Mouse (Mus musculus) lung, adult 18-20 months (tissue): ENCODE results near the gene Slc17a9.
A peak's percentile ranks its signal among the peaks of the same experiment; 100 is the strongest.
"Not testable (repeated sequence)": the region's sequence is repeated elsewhere in the genome, so short reads cannot be mapped to it uniquely, and the experiment has no call there.

Experiments used
- DNase-seq, 2 experiments: peaks; one replicate each; pipeline ENCODE4 v3.0.0; 2022; ENCODE audit warnings: mixed read lengths in 2 of 2

Slc17a9 gene

DNA sequence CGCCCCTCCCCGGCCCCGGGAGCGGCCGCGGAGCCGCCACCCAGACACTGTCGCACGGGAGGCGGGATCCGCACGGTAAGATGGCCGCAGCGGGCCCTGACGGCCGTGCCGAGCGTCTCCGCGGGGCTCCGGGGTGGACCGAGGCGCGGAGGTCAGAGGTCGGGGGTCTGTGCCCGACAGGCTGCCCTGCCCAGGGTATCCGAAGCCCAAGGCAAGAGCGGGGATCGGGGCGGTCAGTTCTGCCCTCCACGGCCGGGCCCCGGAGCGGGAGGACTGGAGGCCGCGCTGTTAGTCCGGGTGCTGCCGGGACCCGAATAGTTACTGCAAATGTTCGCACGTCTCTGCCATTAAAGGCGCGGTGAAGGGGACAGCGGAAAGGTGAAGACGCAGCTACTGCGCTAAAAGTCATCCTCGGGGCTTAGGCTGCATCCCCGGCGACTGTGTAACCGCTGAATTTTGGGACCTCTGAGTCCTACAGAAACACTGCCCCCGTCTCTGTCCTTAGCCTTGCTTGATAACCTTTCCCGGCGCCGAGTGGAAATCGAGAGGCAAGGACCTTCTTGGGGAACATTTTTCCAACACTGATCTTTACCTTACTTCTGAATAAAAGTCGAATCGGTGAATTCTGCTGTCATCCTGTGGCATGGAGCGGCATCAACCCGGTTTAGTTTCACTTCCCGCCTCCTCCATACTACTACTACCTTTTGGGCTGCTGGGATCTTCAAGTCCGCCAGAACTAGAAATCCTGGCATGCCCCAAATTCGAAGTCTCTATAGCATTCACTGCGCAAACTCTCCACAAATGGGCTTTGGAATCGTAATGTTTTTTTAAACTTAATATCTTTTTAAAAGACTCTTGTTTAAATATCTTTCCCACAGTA is 14.5 kb upstream of the Slc17a9 start:
- no peak for DNase-seq

DNA sequence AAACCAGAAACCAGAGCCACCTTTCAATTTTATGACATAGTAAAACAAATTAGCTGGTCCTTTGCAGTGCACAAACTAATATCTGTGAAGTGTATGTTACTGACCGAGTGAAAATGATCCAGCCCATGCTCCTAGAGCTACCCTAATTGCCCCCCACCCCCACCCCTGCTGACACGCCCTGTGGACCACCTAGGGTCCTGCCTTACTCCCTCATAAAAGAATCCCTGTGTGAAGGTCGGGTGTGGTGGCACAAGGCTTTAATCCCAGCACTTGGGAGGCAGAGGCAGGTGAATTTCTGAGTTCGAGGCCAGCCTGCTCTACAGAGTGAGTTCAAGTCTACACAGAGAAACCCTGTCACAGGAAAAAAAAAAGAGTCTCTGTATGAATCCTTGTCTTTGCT is 13.5 kb upstream of the Slc17a9 start:
- no peak for DNase-seq

DNA sequence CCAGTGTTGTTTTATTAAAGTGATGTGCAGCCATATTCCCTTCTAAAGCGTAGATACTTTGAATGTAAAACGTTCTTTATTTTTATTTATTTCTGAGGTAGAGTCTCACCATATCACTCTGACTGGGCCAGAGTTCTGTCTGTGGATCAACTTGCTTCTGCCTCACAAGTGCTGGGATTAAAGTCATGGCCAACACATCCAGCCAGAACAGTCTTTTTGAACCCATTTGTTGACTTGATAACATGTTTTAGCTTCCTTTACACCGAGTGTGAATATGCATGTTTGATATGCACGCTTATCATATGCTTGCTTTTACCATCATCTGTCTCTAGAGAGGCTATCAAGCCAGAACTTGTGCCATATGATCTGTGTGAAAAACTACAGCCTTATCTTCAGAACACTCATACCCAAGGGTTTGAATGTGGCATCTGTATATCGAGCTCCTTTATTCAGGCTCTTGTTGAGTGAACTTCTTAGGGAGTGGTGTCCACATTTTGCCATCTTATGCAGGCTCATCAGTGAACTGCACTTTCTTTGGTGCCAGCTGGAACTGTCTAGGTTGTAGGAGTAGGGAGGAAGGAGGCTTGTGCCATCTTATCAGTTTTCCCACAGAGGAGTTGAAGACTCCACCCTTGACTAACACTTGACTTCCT is 12.9 kb upstream of the Slc17a9 start:
- no peak for DNase-seq

DNA sequence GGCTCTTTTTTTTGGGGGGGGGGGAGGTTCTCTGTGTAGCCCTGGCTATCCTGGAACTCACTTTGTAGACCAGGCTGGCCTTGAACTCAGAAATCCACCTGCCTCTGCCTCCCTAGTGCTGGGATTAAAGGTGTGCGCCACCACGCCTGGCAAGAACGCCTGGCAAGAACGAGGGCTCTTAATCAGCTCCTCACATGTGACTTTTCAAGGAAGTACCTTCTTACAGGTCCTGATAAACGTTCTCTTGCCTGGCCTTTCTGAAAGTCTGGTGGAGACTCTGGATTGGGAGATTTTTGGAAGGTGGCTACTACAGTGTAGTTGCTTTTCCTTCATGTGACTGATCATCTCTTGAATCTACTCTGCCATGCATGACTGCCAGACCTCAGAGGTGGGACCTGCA is 2.3 kb upstream of the Slc17a9 start:
- DNase-seq, result not testable (repeated sequence)

DNA sequence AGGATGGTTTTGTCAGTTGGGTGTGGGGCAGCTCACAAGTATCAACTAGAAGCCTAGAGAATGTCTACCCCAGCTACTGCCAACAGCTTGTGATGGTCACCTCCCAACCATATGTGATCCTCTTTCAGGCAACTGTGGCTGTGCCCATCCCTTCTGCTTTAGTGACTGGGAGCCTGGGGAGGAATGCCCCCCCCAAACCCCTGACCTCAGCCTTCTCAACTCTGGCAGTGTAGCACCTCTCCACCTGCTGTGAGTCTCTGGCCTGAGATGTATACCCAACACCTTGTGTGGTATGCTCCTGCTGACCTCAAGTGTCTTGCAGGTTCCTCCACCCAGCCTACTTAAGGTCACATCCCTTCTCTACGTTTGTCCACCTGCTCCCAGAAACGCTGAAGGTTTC is 1.2 kb upstream of the Slc17a9 start:
- no peak for DNase-seq

DNA sequence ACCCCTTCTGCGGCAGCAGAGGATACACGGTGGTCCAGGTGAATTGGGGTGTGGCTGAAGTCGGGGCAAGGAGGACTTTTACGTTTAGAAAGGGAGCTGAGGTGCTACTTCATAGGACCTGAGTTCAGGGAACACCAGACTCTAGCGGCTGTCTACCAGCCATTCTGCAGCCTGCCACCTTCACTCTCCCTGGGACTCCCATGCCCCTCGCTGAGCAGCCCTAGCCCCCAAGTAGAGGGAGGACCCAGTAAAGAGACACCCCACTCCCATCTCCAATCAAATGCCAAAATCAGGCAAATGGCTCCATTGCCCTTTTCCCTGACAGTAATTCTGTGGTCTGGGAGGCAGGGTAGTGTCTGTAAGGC is 333 bp downstream of the Slc17a9 start:
- DNase-seq, result no peak

DNA sequence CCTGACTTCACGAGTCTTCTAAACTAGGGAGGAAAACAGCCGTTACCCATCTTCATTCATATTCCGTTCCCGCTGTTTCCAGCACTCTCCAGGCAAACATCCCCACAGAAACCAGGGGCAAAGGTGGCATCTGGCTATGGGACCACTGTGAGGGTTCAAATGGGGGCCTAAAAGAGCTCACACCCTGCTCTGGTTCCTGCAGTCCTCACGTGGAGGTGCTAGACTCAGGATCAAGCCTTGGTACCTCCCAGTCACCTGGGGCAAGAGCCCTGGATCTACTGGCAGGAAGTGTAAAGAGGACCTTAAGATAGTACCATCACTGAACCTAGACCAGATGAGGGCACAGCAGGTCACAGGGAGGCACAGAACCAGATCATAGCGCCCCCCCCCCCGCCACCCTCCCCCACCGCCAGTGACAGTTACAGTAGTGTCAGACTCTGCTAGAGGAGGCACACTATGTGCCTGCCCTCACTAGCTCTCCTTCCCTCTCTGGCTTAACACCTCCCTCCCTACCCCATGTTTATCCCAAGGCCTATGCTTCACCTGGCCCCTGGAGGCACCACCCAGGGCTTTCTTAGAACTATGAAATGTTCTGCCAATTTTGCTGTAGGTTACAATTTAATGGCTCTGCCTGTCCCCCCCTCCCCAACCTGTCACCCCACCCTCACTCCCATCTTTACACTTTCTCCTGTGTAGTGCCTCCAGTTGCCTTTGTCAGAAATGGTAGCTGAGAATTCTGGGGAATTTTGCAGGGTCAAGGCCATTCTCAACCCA is 980 bp downstream of the Slc17a9 start:
- DNase-seq, result no peak

DNA sequence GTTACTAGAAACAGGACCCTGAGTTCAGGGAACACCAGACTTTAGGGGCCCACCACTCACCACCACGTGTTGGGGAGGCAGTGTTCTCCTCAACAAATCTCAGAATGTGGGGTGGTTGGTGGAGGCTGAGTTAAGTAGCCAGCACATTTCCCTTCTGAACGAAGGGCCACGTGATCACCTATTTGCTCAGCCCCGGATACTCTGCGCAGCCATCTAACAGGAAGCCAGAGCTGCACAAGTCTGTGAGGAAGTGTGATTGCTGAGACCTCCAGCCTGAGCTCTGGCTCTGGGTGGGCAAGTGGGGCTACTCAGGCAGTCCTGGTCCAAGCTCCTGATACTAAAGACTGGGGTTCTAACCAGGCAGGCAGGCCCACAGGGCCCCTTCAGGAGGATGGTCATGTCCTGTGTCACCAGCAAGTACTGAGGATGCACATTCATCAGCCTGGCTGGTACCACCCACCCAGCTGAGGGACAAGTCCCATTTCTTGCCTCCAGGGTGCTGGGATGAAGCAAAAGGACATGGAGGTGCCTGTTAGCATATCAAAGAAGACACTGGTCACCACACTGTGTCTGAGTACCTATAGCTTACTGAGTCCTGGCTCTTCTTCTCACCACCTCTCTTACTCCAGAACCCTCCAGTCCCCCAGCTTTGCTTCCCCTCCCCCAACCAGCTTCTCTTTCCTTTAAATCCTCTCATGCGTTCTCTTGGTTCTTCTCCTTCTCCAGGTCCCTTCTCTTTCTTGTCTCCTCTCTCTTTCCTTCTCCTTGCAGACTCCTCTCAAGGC is 1.8 kb downstream of the Slc17a9 start:
- peak in 1 of 2 experiments; percentile 56 for DNase-seq

DNA sequence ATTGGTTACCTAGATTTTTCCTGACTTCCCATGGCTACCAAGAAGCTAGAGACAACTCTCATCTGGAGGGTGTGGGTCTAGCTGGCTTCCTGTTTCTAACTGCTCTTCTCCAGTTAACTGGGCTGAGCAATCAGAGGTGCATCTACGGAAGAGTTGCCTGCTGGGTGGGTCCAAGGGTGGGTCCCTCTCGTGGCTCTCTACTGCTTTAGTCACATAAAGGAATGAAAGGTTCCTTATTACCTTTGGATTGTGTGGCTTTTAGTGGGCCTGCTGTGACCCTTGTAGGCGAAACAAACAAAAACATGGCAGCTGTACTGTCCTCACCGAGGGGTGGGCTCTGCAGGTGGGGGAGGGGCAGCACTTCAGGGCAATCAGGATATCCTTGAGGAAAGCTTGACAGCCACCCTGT is 2.6 kb downstream of the Slc17a9 start:
- DNase-seq, result no peak

DNA sequence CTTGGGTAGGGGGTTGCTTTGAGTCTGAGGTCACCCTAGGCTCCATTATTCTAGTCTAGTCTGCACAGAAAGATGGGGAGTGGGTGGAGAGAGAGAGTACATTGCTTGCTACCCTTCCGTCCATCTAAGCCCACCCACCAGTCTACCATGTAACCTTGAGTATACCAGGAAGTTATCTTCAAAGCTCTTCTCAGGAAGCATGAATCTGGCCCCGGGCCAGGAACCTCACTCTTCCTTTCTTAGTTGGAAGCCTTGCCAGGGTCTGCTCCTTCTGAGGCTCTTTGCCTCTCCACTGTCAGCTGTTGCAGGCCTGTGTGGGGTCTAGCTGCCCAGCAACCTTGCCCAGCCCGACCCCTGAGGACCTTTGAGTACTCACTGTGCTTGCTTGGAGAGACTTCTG is 6.0 kb downstream of the Slc17a9 start:
- no peak for DNase-seq

DNA sequence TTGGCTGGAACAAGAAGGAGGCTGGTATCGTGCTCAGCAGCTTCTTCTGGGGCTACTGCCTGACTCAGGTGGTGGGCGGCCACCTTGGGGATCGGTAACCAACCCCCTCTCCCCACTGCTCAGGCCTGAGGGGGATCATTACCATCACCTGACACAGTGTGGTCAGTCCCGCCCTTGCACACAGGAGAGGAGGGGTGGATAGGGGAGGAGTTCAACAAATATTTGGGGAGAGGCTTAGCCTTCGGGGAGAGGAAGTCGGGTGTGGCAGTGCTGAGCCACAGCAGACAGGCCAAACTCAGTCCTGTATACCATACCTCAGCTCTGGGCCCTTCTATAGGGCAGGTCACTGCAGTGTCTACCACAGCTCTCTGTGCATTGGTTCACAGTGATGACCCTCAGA is 6.9 kb downstream of the Slc17a9 start:
- DNase-seq, result no peak

DNA sequence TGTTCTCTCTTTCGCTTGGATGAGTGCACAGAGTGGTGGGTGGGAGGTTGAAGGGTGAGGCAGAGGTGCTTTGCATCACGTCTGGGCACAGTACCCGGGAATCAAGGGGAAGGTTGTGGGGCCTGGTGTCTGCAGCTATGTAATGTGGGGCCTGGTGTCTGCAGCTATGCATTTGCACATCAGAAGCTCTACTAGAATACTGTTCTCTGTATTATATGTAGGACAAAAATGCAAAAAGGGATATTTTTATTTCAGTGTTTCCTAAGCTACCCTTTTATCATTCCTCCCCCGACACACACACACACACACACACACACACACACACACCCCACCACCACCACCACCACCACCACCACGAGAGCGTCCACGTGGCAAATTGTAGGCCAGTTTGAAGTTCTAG is 10.2 kb downstream of the Slc17a9 start:
- DNase-seq, result no peak

DNA sequence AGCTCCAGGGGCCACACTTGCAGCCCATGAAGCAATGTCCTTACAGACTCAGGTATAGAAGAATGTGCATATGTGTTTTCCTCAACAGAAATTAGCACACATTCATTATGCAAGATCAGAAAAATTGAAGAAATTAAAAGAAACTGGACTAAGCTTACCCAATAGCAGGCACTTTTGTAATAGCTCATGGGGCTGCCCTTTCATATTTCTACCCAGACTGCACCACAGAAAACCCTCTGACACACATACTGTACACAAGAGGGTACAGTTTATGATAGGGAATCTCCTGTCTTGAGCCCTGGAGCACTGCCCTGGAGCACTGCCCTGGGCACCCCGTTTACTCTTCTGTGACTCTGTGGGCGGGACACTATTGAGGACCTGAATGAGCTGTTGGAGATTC is 12.9 kb downstream of the Slc17a9 start:
- DNase-seq, result no peak

DNA sequence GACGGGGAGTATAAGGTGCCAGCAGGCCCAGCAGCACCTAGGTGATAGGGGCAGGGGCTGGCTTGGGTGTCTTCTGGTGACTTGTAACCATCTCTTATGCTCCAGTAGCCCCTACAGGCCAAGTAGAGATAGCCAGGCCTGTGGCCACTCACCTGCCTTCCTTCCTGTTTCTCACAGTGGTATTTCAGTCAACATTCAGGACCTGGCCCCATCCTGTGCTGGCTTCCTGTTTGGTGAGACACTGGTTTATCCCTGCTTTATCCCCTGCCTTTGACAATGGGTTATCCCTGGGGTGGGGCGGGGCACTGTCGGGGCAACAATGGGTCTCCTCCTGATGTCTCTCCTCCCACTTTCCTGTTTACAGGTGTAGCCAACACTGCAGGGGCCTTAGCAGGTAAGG is 15.3 kb downstream of the Slc17a9 start:
- DNase-seq, result no peak

DNA sequence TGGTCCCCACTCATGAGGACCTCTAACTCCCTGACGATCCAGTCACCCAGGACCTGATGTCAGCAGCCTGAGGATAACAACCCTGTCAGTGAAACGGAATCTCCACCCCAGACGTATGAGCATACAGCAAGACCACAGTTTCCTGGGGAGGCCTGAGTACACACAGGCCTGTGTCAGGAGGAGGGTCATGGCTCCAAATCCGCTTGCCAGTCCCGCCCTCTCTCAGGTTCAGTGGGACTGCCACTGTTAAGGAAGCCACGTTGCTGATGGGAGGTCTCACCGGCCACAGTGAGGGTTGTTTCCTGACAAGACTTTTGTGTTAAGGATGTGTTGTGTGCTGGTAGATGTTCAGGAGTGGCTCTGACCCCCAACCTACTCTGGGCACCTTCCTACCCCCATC is 16.4 kb downstream of the Slc17a9 start:
- no peak for DNase-seq

DNA sequence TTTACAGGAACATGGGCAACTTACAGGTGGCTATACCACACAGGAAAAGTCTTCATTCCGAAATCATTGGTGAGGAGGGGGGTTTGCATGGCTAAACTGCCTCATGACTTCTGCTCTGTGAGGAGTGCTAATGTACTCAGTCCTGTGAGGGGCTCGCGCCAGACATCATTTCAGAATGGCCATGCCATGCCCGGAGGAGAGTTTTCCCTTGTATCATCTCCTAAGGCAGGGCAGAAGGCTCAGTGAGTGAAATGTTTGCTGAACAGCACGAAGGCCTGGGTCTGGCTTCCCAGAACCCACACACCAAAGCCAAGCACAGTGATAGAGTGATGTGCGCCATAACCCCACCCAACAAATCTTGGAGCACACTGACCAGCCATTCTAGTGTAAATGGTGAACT is 17.8 kb downstream of the Slc17a9 start:
- no peak for DNase-seq

DNA sequence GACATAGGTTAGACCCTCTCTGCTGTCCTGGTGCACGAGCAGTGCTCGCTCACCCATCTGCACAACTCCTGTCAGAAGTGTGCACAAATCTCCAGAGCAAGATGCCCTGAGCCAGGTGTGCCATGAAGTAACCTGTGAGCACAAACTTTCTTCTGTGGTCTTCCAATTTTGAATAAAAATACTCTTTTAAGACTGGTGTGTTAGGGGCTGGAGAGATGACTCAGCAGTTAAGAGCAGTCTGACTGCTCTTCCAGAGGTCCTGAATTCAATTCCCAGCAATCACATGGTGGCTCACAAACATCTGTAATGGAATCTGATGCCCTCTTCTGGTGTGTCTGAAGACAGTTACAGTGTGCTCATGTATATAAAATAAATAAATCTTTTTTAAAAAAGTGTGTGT is 18.3 kb downstream of the Slc17a9 start:
- no peak for DNase-seq

DNA sequence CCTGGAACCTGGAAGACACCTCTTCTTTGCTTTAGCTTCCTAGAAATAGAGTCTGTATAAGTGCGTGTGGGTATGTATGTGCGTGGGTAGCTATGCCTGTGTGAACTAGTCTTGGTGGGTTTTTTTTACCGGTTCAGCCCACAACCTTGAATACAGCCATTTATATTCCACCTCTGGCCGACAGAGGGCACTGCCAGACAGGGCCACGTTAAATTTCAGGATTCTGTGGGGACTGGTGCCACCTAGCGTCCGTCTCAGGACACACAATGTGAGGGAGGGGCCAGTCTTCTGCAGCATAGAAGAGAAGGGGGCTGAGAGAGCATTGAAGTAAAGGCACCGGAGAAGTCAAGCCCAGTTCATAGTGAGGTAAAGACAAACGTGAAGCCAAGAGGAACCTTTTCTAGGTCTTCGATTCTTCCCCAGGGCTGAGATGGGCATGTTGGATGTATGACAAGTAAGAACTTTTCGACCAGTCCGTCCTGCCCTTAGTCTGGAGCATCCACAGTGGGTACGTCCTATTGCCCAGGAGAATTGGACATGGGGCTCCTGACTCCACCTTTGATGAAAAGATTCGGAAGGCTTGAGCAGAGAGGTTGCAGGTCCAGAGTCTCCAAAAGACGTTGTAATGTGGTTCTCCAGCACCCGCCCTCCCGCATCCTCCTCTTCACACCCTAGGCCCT is 20.3 kb downstream of the Slc17a9 start:
- peak; percentile 75 to 85 for DNase-seq

DNA sequence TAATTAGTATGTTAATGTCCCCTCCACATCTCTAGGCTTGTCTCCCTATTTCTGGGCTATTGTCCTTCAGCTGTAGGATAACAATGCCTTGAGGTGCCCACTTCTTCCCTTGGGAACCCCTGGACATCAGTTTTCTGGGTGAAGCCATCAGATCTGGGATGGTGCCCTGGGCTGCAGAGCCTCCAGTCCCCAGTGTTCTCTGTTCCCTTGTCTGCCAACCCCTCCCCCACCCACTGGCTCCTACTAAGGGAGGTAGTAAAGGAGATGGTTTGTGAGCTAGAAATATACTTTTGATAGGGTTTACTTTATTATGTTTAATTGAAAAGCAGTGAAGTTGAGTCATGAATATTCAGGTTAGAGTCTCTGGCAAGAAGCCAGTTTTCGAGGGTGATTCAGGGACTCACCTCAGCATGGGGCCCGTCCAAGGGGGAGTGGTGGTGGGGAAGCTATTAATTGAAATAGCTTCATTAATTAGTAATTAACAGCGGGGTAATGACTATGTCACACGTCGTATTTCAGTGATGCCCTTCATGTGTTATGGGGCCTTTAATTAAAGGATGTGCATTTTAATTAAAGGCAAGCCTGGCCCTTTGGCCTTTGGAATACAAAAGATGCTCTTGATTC is 21.6 kb downstream of the Slc17a9 start:
- no peak for DNase-seq

DNA sequence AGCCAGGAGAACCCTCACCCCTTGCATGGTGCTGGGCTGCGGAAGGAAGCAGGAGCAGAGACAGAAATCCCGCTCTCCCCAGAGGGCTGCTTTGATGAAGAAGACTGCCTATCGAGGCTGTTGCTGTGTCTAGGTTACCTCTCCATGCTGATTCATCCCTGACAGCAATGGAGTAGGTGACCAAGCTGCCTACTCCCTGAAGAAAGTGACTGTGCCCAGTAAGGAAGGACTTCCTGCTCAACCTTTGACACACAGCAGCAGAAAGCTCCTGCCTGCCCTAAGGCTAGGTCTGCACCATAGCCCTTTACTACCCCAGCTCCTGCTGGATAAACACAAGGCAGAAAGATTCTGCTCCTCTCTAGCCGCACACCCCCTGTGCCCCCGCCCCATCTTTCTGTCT is 23.8 kb downstream of the Slc17a9 start:
- no peak for DNase-seq

DNA sequence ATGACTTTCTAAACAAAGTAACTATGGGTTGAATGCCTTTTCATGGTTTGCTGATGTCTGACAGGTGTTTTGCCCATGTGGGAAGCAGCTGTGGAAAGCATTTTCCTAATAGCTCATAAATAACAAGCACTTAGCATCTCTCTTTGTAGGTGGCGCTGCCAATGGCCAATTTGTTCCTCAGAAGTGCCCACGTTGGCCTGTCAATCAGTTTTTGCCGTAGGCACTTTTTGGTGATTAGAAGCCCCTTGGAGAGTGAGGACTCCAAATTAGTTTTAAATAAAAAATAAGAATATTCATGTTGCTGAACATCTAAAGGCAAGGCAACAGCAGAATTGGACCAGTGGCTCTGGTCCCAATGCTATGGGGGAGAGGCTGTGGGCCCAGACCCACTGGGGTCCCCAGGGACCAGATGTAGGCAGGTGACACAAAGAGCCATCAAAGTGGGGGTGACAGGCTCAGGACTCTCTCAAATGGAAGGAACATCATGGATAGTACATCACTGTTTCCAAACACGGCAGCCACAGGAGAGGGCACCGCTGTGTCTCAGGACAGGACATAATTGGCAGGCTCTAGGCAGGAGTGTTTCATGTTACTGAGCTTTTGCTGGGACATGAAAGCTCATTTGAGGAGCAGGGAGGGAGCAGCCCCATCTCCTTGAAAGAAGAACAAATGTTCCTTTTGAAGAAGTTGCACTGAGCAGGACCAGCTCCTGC is 30.1 kb downstream of the Slc17a9 start:
- DNase-seq, result no peak
